Mouse (Mus musculus): Measurements from ENCODE around the gene Kpnb1. TPM values are rescaled to one million over a fixed set of nuclear protein-coding genes. Genes with fewer than 3 reads are reported as not detected.

Kpnb1 gene
- polyA plus RNA-seq, 1 experiment: 2.5 TPM

GRCm38 (mm10) chr11:97148591-97148990 is 39.1 kb downstream of the Kpnb1 start:
- TF ChIP-seq GATA1 (IDR thresholded peaks at IDR 0.05; ENCODE audit: low read length) (no peak), TAL1 (IDR thresholded peaks at IDR 0.05; ENCODE audit: low read length) (no peak)
- peaks cover 72% of the 10 kb centered on the region for H3K27me3 ChIP-seq (ENCODE audit: control insufficient read depth)
- peaks cover 7% of the 10 kb centered on the region; the same call in 1 of the 2 replicates for H3K9me3 ChIP-seq (ENCODE audit: control insufficient read depth, low read length)
- H3K4me3 ChIP-seq (replicated peaks): no peak overlapping the region
- H3K36me3 ChIP-seq (ENCODE audit: control insufficient read depth): no peaks in the 10 kb centered on the region; the same call in 1 of the 2 replicates
- peaks cover 7% of the 10 kb centered on the region for H3K4me1 ChIP-seq (ENCODE audit: control insufficient read depth)

GRCm38 (mm10) chr11:97147333-97147732 is 40.3 kb downstream of the Kpnb1 start:
- no peaks in the 10 kb centered on the region for H3K36me3 ChIP-seq (ENCODE audit: control insufficient read depth)
- TF ChIP-seq GATA1 (IDR thresholded peaks at IDR 0.05; ENCODE audit: low read length) (no peak), TAL1 (IDR thresholded peaks at IDR 0.05; ENCODE audit: low read length) (no peak)
- H3K27me3 ChIP-seq (ENCODE audit: control insufficient read depth): peaks cover 59% of the 10 kb centered on the region
- H3K4me3 ChIP-seq (replicated peaks): no peak overlapping the region
- H3K4me1 ChIP-seq (ENCODE audit: control insufficient read depth): peaks cover 7% of the 10 kb centered on the region
- H3K9me3 ChIP-seq (ENCODE audit: control insufficient read depth, low read length): peaks cover 7% of the 10 kb centered on the region; the same call in 1 of the 2 replicates

- H3K27me3 ChIP-seq (ENCODE audit: control insufficient read depth): peaks cover 53% of the 10 kb centered on the region
- no peaks in the 10 kb centered on the region for H3K36me3 ChIP-seq (ENCODE audit: control insufficient read depth)
- H3K9me3 ChIP-seq (ENCODE audit: control insufficient read depth, low read length): peaks cover 3% of the 10 kb centered on the region; the same call in 1 of the 2 replicates
- no peak overlapping the region for H3K4me3 ChIP-seq (replicated peaks)
- H3K4me1 ChIP-seq (ENCODE audit: control insufficient read depth): peaks cover 7% of the 10 kb centered on the region
- no peak for TF ChIP-seq TAL1 (IDR thresholded peaks at IDR 0.05; ENCODE audit: low read length)
- TF ChIP-seq GATA1 (IDR thresholded peaks at IDR 0.05; ENCODE audit: low read length): no peak
Measured at GRCm38 (mm10) chr11:97146724-97147123, 41.0 kb downstream of the Kpnb1 start.

- Histone ChIP-seq H3K36me3 (ENCODE audit: control insufficient read depth) (no peaks in the 10 kb centered on the region), H3K4me1 (ENCODE audit: control insufficient read depth) (peaks cover 6% of the 10 kb centered on the region), H3K27me3 (ENCODE audit: control insufficient read depth) (peaks cover 45% of the 10 kb centered on the region), H3K9me3 (ENCODE audit: control insufficient read depth, low read length) (peaks cover 3% of the 10 kb centered on the region; the same call in 1 of the 2 replicates), H3K4me3 (replicated peaks) (no peak overlapping the region)
- no peak for TF ChIP-seq TAL1 (IDR thresholded peaks at IDR 0.05; ENCODE audit: low read length)
Measured at GRCm38 (mm10) chr11:97145951-97146350, 41.7 kb downstream of the Kpnb1 start.

- Histone ChIP-seq H3K27me3 (ENCODE audit: control insufficient read depth) (peaks cover 39% of the 10 kb centered on the region), H3K9me3 (ENCODE audit: control insufficient read depth, low read length) (peaks cover under 1% of the 10 kb centered on the region; the same call in 1 of the 2 replicates), H3K4me1 (ENCODE audit: control insufficient read depth) (no peaks in the 10 kb centered on the region; the same call in 1 of the 2 replicates), H3K4me3 (replicated peaks) (no peak overlapping the region), H3K36me3 (ENCODE audit: control insufficient read depth) (no peaks in the 10 kb centered on the region)
- TF ChIP-seq GATA1 (IDR thresholded peaks at IDR 0.05; ENCODE audit: low read length): no peak
- TF ChIP-seq TAL1 (IDR thresholded peaks at IDR 0.05; ENCODE audit: low read length): no peak
Measured at GRCm38 (mm10) chr11:97145320-97145719, 42.4 kb downstream of the Kpnb1 start.

- Histone ChIP-seq H3K36me3 (ENCODE audit: control insufficient read depth) (no peaks in the 10 kb centered on the region), H3K4me1 (ENCODE audit: control insufficient read depth) (peaks cover 2% of the 10 kb centered on the region; the same call in 1 of the 2 replicates), H3K4me3 (replicated peaks) (no peak overlapping the region), H3K9me3 (ENCODE audit: control insufficient read depth, low read length) (no peaks in the 10 kb centered on the region), H3K27me3 (ENCODE audit: control insufficient read depth) (peaks cover 32% of the 10 kb centered on the region)
- TF ChIP-seq TAL1 (IDR thresholded peaks at IDR 0.05; ENCODE audit: low read length) (no peak), GATA1 (IDR thresholded peaks at IDR 0.05; ENCODE audit: low read length) (no peak)
Measured at GRCm38 (mm10) chr11:97143196-97143900, 44.3 kb downstream of the Kpnb1 start.

- peaks cover 8% of the 10 kb centered on the region for H3K4me1 ChIP-seq (ENCODE audit: control insufficient read depth)
- TF ChIP-seq TAL1 (IDR thresholded peaks at IDR 0.05; ENCODE audit: low read length): no peak
- TF ChIP-seq GATA1 (IDR thresholded peaks at IDR 0.05; ENCODE audit: low read length): no peak
- H3K9me3 ChIP-seq (ENCODE audit: control insufficient read depth, low read length): no peaks in the 10 kb centered on the region
- H3K4me3 ChIP-seq (replicated peaks): no peak overlapping the region
- no peaks in the 10 kb centered on the region for H3K36me3 ChIP-seq (ENCODE audit: control insufficient read depth)
- peaks cover 29% of the 10 kb centered on the region for H3K27me3 ChIP-seq (ENCODE audit: control insufficient read depth)
Measured at GRCm38 (mm10) chr11:97142159-97142608, 45.5 kb downstream of the Kpnb1 start.

GRCm38 (mm10) chr11:97140811-97141210 is 46.9 kb downstream of the Kpnb1 start:
- no peak for TF ChIP-seq GATA1 (IDR thresholded peaks at IDR 0.05; ENCODE audit: low read length)
- TF ChIP-seq TAL1 (IDR thresholded peaks at IDR 0.05; ENCODE audit: low read length): no peak
- Histone ChIP-seq H3K4me1 (ENCODE audit: control insufficient read depth) (peaks cover 8% of the 10 kb centered on the region), H3K27me3 (ENCODE audit: control insufficient read depth) (peaks cover 24% of the 10 kb centered on the region), H3K36me3 (ENCODE audit: control insufficient read depth) (no peaks in the 10 kb centered on the region), H3K4me3 (replicated peaks) (no peak overlapping the region), H3K9me3 (ENCODE audit: control insufficient read depth, low read length) (no peaks in the 10 kb centered on the region)

- H3K9me3 ChIP-seq (ENCODE audit: control insufficient read depth, low read length): no peaks in the 10 kb centered on the region
- peaks cover 8% of the 10 kb centered on the region for H3K4me1 ChIP-seq (ENCODE audit: control insufficient read depth)
- H3K36me3 ChIP-seq (ENCODE audit: control insufficient read depth): no peaks in the 10 kb centered on the region
- H3K27me3 ChIP-seq (ENCODE audit: control insufficient read depth): peaks cover 31% of the 10 kb centered on the region
- TF ChIP-seq TAL1 (IDR thresholded peaks at IDR 0.05; ENCODE audit: low read length): no peak
- TF ChIP-seq GATA1 (IDR thresholded peaks at IDR 0.05; ENCODE audit: low read length): no peak
- no peak overlapping the region for H3K4me3 ChIP-seq (replicated peaks)
Measured at GRCm38 (mm10) chr11:97139256-97139655, 48.4 kb downstream of the Kpnb1 start.
